Mouse (Mus musculus) MEL (cell line): Measurements from ENCODE around the gene Mrps27. TPM values are rescaled to one million over a fixed set of nuclear protein-coding genes. Genes with fewer than 3 reads are reported as not detected.

Source experiments
- DNase-seq: peaks from one replicate; pipeline ENCODE4 v3.0.0; 2011; ENCODE audit warnings: low read depth, low spot score
- H3K27ac ChIP-seq: 2 replicates; pipeline ENCODE4 v1.5.1; 2012; ENCODE audit warnings: low read depth, mild to moderate bottlenecking, control low read depth, low read length, moderate library complexity; ENCODE audit not compliant: control insufficient read depth
- H3K27me3 ChIP-seq, 2 experiments: fragments of 150-350 bp in 1 of 2; sonication (generic) in 1 of 2; 2 replicates each; pipeline ENCODE4 v1.6.1; 2012; ENCODE audit warnings: low read length in 2 of 2, mild to moderate bottlenecking in 2 of 2, improper control_type of control experiment in 1 of 2, moderate library complexity in 1 of 2; ENCODE audit not compliant: insufficient read depth in 2 of 2, control insufficient read depth in 1 of 2
- H3K36me3 ChIP-seq, 2 experiments: 2 replicates each; pipeline ENCODE4 v1.6.1; 2012 to 2014; ENCODE audit warnings: low read length in 2 of 2, improper control_type of control experiment in 1 of 2, inconsistent platforms in 1 of 2, mild to moderate bottlenecking in 1 of 2; ENCODE audit not compliant: insufficient read depth in 2 of 2, control insufficient read depth in 1 of 2
- H3K4me1 ChIP-seq, 2 experiments: fragments of 150-350 bp in 1 of 2; sonication (generic) in 1 of 2; 2 replicates each; pipeline ENCODE4 v1.6.1; 2012; ENCODE audit warnings: low read length in 2 of 2, improper control_type of control experiment in 1 of 2, mild to moderate bottlenecking in 1 of 2; ENCODE audit not compliant: insufficient read depth in 2 of 2, control insufficient read depth in 1 of 2
- H3K4me3 ChIP-seq, 2 experiments: fragments of 150-350 bp in 1 of 2; sonication (generic) in 1 of 2; 2 replicates each; pipeline ENCODE4 v1.5.1; 2012; ENCODE audit warnings: low read depth in 2 of 2, low read length in 2 of 2, mild to moderate bottlenecking in 2 of 2, moderate library complexity in 2 of 2, control low read depth in 1 of 2, improper control_type of control experiment in 1 of 2; ENCODE audit not compliant: control insufficient read depth in 1 of 2, insufficient read depth in 1 of 2
- H3K79me2 ChIP-seq: 2 replicates; pipeline ENCODE4 v1.6.1; 2012; ENCODE audit warnings: mild to moderate bottlenecking, low read length, moderate library complexity; ENCODE audit not compliant: control insufficient read depth, poor library complexity, insufficient read depth
- H3K9ac ChIP-seq: 2 replicates; pipeline ENCODE4 v1.6.1; 2012; ENCODE audit warnings: low read depth, mild to moderate bottlenecking, control low read depth, low read length, moderate library complexity; ENCODE audit not compliant: control insufficient read depth, poor library complexity, severe bottlenecking
- H3K9me3 ChIP-seq: fragments of 150-350 bp; sonication (generic); replicated peaks from 2 replicates; pipeline ENCODE4 v1.6.1; 2012; ENCODE audit warnings: mild to moderate bottlenecking, low read length, improper control_type of control experiment, moderate library complexity; ENCODE audit not compliant: insufficient read depth
- BHLHE40 ChIP-seq: IDR thresholded peaks from 2 replicates; pipeline ENCODE4 v1.6.1; 2012; ENCODE audit warnings: low read depth, mild to moderate bottlenecking, inconsistent platforms, low read length, improper control_type of control experiment, borderline replicate concordance
- CHD1 ChIP-seq: IDR thresholded peaks from 2 replicates; pipeline ENCODE4 v1.6.1; 2012; ENCODE audit warnings: low read depth, mild to moderate bottlenecking, inconsistent platforms, low read length, improper control_type of control experiment
- CHD2 ChIP-seq: IDR thresholded peaks from 2 replicates; pipeline ENCODE4 v1.6.1; 2011; ENCODE audit warnings: low read length, improper control_type of control experiment
- ELF1 ChIP-seq: IDR thresholded peaks from 2 replicates; pipeline ENCODE4 v1.6.1; 2014; ENCODE audit warnings: low read depth, mild to moderate bottlenecking, inconsistent platforms, low read length, improper control_type of control experiment, moderate library complexity
- HCFC1 ChIP-seq: IDR thresholded peaks from 2 replicates; pipeline ENCODE4 v1.6.1; 2012; ENCODE audit warnings: low read depth, mild to moderate bottlenecking, inconsistent platforms, low read length, improper control_type of control experiment, moderate library complexity
- JUND ChIP-seq: IDR thresholded peaks from 2 replicates; pipeline ENCODE4 v1.6.1; 2011; ENCODE audit warnings: low read depth, mild to moderate bottlenecking, improper control_type of control experiment, low read length
- KAT2A ChIP-seq: conservative IDR thresholded peaks from 2 replicates; pipeline ENCODE4 v1.6.1; 2012; ENCODE audit warnings: low read depth, low read length, improper control_type of control experiment, inconsistent platforms
- MAX ChIP-seq: IDR thresholded peaks from 2 replicates; pipeline ENCODE4 v1.6.1; 2011; ENCODE audit warnings: low read length, improper control_type of control experiment
- MAZ ChIP-seq: IDR thresholded peaks from 2 replicates; pipeline ENCODE4 v1.6.1; 2012; ENCODE audit warnings: low read depth, mild to moderate bottlenecking, inconsistent platforms, low read length, improper control_type of control experiment
- MXI1 ChIP-seq: IDR thresholded peaks from 2 replicates; pipeline ENCODE4 v1.6.1; 2011; ENCODE audit warnings: mild to moderate bottlenecking, low read depth, low read length, improper control_type of control experiment
- MYB ChIP-seq: IDR thresholded peaks from 2 replicates; pipeline ENCODE4 v1.6.1; 2011; ENCODE audit warnings: mild to moderate bottlenecking, low read depth, low read length, improper control_type of control experiment
- MYC ChIP-seq: IDR thresholded peaks from 2 replicates; pipeline ENCODE4 v1.6.1; 2011; ENCODE audit warnings: low read depth, mild to moderate bottlenecking, low read length, improper control_type of control experiment, moderate library complexity
- NRF1 ChIP-seq: IDR thresholded peaks from 2 replicates; pipeline ENCODE4 v1.6.1; 2014; ENCODE audit warnings: low read depth, mild to moderate bottlenecking, inconsistent platforms, low read length, improper control_type of control experiment, moderate library complexity; ENCODE audit not compliant: poor library complexity, insufficient read depth, severe bottlenecking
- POLR2A ChIP-seq, 2 experiments: IDR thresholded peaks; 2 replicates each; pipeline ENCODE4 v1.6.1; 2011 to 2012; ENCODE audit warnings: low read length in 2 of 2, mild to moderate bottlenecking in 2 of 2, control low read depth in 1 of 2, improper control_type of control experiment in 1 of 2, low read depth in 1 of 2, moderate library complexity in 1 of 2; ENCODE audit not compliant: control insufficient read depth in 1 of 2, insufficient read depth in 1 of 2, poor library complexity in 1 of 2
- POLR2AphosphoS2 ChIP-seq: IDR thresholded peaks from 2 replicates; pipeline ENCODE4 v1.6.1; 2011; ENCODE audit warnings: low read length, improper control_type of control experiment
- POLR2AphosphoS5 ChIP-seq: IDR thresholded peaks from 2 replicates; pipeline ENCODE4 v1.6.1; 2012; ENCODE audit warnings: low read depth, borderline replicate concordance, mild to moderate bottlenecking, inconsistent platforms, low read length, moderate library complexity, mixed read lengths
- SIN3A ChIP-seq: IDR thresholded peaks from 2 replicates; pipeline ENCODE4 v1.6.1; 2012; ENCODE audit warnings: low read length, improper control_type of control experiment, inconsistent platforms
- TBP ChIP-seq: IDR thresholded peaks from 2 replicates; pipeline ENCODE4 v1.8.0; 2011; ENCODE audit warnings: low read depth, low read length, improper control_type of control experiment
- TCF12 ChIP-seq: IDR thresholded peaks from 2 replicates; pipeline ENCODE4 v1.6.1; 2014; ENCODE audit warnings: low read depth, mild to moderate bottlenecking, inconsistent platforms, low read length, improper control_type of control experiment, moderate library complexity
- UBTF ChIP-seq: IDR thresholded peaks from 2 replicates; pipeline ENCODE4 v1.6.1; 2012; ENCODE audit warnings: low read depth, mild to moderate bottlenecking, inconsistent platforms, low read length, improper control_type of control experiment, moderate library complexity, borderline replicate concordance; ENCODE audit not compliant: insufficient read depth
- USF1 ChIP-seq: IDR thresholded peaks from 2 replicates; pipeline ENCODE4 v1.6.1; 2014; ENCODE audit warnings: low read depth, mild to moderate bottlenecking, inconsistent platforms, low read length, improper control_type of control experiment, moderate library complexity
- ZC3H11A ChIP-seq: IDR thresholded peaks from 2 replicates; pipeline ENCODE4 v1.6.1; 2012; ENCODE audit warnings: low read depth, mild to moderate bottlenecking, inconsistent platforms, low read length, improper control_type of control experiment
- ZMIZ1 ChIP-seq: IDR thresholded peaks from 2 replicates; pipeline ENCODE4 v1.6.1; 2012; ENCODE audit warnings: low read depth, mild to moderate bottlenecking, inconsistent platforms, low read length, improper control_type of control experiment, moderate library complexity
- ZNF384 ChIP-seq: IDR thresholded peaks from 2 replicates; pipeline ENCODE4 v1.6.1; 2012; ENCODE audit warnings: low read depth, mild to moderate bottlenecking, inconsistent platforms, low read length, improper control_type of control experiment
- polyA plus RNA-seq, 2 experiments: library from polyadenylated mRNA; stranded (reverse) in 1 of 2; unstranded in 1 of 2; fragments of >175 nt in 1 of 2; fragments of >200 nt in 1 of 2; gene quantifications; 2 replicates each; pipeline versions ENCODE4 v1.2.1 to v1.2.4; 2012; ENCODE audit warnings: low replicate concordance in 2 of 2, low read depth in 1 of 2; ENCODE audit not compliant: insufficient read length in 2 of 2, insufficient read depth in 1 of 2, missing spikeins in 1 of 2
- total RNA-seq: library from RNA; depleted of rRNA; stranded (reverse); fragments of 300-350 nt; gene quantifications from 2 replicates; pipeline ENCODE4 v1.2.3, GENCODE M21; 2012

Gene Mrps27
- total and polyA plus RNA-seq, 3 experiments: 27.9 to 44.1 TPM; not detected in 1

DNA sequence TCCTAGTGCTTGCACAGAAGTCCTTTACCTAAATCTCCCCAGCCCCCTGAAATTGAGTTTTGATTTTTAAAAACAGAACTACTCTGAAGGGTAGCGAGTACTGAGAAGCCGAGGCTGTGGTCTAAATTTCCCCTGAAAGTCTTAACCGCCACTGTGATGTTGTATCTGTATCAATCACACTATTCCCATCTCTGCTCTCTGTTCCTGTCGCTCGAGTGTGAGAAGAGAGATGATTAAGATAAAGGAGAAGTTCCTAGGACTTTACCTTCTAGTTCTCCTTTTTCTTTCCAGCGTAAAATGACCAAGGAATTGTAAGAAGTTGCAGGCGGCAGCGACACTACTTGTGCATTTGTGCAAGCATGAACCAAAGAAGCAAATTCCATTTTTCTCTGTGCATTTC lies 38.4 kb upstream of the Mrps27 start:
- Histone ChIP-seq H3K4me3 (no peak overlapping the region), H3K9ac (no peak overlapping the region)
- TF ChIP-seq POLR2AphosphoS5 (no peak), KAT2A (no peak), ZNF384 (no peak), MYC (no peak), MAZ (no peak), USF1 (no peak), POLR2AphosphoS2 (no peak), ELF1 (no peak), TBP (no peak)

DNA sequence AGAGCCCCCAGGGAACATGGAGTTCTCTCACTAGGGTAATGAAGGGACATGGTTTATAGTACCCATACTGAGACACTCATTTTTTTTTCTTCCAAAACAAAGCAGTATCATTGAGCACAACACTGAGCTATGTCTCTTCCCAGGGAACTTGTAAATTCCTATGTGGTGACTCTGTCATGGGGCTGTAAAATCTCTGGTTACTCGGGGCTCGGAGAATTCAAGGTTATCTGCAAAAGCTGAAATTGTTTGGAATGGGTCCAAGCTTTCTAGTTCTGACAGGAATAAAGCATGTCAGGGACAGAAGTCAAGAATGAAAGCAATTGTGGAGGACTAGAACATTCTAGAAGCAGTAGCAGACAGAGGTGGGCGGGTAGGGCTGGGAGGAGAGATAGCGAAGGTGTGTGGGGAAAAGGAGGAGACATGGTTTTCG lies 36.6 kb upstream of the Mrps27 start:
- no peak overlapping the region for H3K27ac ChIP-seq
- no peak for DNase-seq

More for the DNA sequence above, 38.4 kb upstream of the Mrps27 start:
- Histone ChIP-seq H3K9me3 (no peaks in the 10 kb centered on the region), H3K79me2 (no peaks in the 10 kb centered on the region), H3K4me1 (no peaks in the 10 kb centered on the region), H3K27me3 (no peaks in the 10 kb centered on the region; a peak in 1 of 4 replicates), H3K36me3 (no peaks in the 10 kb centered on the region), H3K27ac (no peak overlapping the region)
- no peak for DNase-seq

More for the DNA sequence above, 36.6 kb upstream of the Mrps27 start:
- no peaks in the 10 kb centered on the region for H3K4me1 ChIP-seq
- H3K36me3 ChIP-seq: no peaks in the 10 kb centered on the region
- no peaks in the 10 kb centered on the region for H3K9me3 ChIP-seq
- no peak for TF ChIP-seq CHD2
- TF ChIP-seq ELF1: no peak
- TF ChIP-seq MXI1: no peak
- no peak for TF ChIP-seq MYB
- no peak for TF ChIP-seq CHD1
- no peak for TF ChIP-seq POLR2A (IDR thresholded peaks at IDR 0.05; ENCODE audit: control insufficient read depth in 1 of 2, insufficient read depth in 1 of 2, low read depth in 1 of 2, low read length in 2 of 2, poor library complexity in 1 of 2)
- no peak for TF ChIP-seq JUND
- no peak for TF ChIP-seq ZC3H11A
- no peak for TF ChIP-seq NRF1
- no peak for TF ChIP-seq HCFC1
- no peak for TF ChIP-seq UBTF
- no peak for TF ChIP-seq BHLHE40
- no peak for TF ChIP-seq ZMIZ1
- no peak for TF ChIP-seq TBP
- TF ChIP-seq MAX: no peak
- no peak for TF ChIP-seq SIN3A
- TF ChIP-seq TCF12: no peak
- no peak for TF ChIP-seq USF1
- TF ChIP-seq KAT2A: no peak
- TF ChIP-seq POLR2AphosphoS2: no peak
- no peaks in the 10 kb centered on the region for H3K79me2 ChIP-seq
- H3K4me3 ChIP-seq: no peak overlapping the region
- no peaks in the 10 kb centered on the region; a peak in 1 of 4 replicates for H3K27me3 ChIP-seq
- H3K9ac ChIP-seq: no peak overlapping the region
